Mouse (Mus musculus): Measurements from ENCODE around the gene Ube2h. TPM values are rescaled to one million over a fixed set of nuclear protein-coding genes. Genes with fewer than 3 reads are reported as not detected.

Ube2h gene
- total RNA-seq, 2 experiments from 2014 or later, result 26.8 to 36.9 TPM

DNA sequence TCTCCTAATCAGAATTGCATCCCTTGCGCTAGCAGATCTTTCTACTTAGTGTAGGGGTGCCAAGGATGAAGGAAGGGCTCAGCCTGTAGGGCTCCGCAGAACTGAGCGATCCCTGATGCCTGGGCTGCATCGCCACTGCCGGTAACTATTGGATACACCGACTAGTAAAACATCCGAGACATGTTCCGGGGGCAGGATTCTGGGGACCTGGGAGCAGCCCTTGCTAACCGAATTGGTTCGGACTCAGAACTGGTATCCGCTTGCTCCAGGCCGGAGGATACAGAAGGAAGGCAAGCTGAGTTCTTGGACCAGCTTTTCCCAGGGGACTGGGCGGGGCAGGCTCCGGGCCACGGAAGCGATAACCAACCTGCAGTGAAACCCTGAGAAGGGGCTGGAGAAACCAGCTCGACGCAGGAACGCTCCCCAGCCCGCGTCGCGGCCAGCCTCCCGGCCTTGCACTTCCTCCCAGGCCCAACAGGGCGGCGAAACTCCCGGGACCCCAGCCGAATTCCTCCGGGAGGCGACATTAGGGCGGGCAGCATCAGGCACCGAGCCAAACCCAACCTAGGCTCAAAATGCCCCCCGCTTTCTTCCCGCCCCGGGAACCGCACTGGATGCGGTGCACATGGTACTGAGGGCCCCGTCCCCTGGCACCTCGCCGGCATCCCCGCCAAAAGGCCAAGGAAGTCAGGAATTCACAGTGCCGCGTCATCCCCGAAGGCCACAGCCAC lies 131.4 kb downstream of the Ube2h start:
- no peak for ATAC-seq (replicated peaks; ENCODE audit: low FRiP score, poor library complexity, severe bottlenecking)

DNA sequence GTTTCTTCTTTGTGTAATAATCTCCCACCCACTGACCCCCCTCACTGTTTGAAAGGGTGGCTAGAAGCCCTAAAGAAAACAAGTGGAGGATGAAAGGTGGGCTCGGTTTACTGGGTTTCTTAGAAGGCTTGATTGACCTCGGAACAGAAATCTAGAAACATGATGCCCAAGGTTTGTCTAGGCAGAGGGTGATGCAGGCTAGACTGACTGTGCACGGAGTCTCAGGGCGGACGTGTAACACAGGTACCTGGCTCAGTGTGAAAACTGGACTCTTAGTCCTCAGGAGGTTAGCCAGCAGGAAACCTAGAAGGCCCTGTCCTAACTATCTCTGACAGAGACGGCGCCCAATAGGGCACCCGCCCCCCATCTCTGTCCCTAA lies 131.9 kb downstream of the Ube2h start:
- ATAC-seq (replicated peaks; ENCODE audit: low FRiP score, poor library complexity, severe bottlenecking), result no peak

DNA sequence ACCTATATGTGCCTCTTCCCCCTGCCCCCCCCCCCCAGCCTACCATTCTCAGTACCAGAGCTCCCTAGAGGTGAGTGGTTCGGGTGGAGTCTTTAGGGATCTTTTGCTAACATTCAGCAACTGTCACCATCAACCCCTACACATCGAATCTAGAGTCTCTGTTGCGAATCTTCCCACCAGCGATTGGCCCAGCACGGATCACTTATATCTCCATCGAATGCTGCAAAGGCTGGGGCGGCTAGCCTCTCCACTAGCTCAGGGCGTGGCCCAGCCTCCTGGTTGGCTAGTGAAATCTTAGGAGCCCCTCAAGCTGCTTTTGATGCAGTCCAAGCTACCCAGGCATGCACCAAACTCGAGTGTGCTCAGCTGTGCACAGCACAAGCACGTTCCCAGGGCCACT lies 132.4 kb downstream of the Ube2h start:
- ATAC-seq (replicated peaks; ENCODE audit: low FRiP score, poor library complexity, severe bottlenecking), result no peak

DNA sequence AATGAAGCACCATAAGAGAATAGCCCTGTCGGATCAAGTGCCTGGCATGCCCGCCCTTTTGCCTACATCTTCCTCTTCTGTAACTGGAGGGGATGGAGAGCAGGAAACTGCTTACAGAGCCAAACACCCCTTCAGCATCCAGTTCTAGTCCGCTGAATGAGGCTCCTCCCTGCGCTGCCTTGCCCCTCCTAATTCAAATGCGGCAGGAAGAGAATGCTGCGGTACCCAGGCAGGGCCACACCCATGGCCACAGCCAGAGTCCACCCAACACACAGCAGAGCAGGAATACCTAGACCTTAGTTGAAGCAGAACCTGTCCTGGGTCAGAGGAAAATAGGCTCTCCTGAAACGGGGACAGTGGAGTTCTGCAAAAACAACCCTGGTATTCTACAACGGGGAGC lies 133.1 kb downstream of the Ube2h start:
- ATAC-seq (replicated peaks; ENCODE audit: low FRiP score, poor library complexity, severe bottlenecking), result no peak

DNA sequence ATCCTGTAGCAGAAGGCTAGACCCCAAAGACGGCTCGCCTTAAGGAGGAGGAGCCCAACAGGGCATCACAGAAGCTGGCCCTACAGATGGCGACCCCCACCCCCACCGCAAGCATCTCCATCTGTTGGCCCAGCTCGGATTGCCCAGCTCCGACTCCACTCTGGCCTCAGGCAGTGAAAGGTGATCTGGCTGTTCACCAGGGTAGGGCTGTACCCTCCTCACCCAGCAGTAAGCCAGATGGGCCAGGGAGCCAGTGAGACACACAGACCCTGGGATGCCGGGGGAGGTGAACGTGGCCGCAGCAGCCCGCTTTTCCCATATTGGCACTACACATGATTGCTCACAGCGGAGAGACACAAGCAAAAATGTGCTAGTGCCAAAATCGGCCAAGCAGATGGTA lies 135.2 kb downstream of the Ube2h start:
- no peak for ATAC-seq (replicated peaks; ENCODE audit: low FRiP score, poor library complexity, severe bottlenecking)

DNA sequence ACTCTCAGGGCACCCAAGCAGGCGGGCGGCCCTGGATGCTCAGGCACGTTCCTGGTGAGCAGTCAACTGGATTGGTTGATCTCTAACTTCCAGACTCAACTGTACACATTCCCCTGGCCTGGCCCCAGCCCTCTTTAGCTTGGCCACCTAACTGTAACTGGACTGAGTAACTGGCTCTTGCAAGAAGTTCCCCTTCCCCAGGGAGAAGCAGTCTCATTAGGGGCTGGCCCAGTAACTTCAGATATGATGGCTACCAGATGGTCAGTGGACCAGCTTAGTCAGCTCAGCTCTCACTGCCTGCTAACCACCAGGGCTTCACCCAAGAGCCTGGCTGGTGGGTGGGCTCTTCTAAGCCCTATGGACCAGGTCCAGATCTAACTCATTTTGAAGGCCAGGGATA lies 136.1 kb downstream of the Ube2h start:
- no peak for ATAC-seq (replicated peaks; ENCODE audit: low FRiP score, poor library complexity, severe bottlenecking)

DNA sequence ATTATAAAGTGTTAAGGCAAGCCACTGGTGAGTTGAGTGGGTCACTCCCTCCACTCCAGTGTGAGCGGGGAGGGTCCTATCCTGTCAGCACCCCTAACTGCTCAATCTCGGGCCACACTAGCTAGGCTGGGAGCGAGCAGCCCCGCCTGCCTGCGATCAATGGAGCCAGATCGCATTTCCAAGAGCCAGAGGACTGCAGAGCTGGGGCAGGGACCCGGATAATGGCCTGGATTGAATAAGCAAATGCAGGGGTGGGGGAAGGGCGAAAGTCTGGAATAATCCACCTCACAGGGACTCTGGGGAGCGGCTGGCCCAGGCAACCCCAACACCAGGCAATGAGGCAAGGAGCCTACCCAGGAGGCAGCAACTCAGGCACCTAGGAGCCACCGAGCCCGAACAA lies 137.1 kb downstream of the Ube2h start:
- no peak for ATAC-seq (replicated peaks; ENCODE audit: low FRiP score, poor library complexity, severe bottlenecking)

DNA sequence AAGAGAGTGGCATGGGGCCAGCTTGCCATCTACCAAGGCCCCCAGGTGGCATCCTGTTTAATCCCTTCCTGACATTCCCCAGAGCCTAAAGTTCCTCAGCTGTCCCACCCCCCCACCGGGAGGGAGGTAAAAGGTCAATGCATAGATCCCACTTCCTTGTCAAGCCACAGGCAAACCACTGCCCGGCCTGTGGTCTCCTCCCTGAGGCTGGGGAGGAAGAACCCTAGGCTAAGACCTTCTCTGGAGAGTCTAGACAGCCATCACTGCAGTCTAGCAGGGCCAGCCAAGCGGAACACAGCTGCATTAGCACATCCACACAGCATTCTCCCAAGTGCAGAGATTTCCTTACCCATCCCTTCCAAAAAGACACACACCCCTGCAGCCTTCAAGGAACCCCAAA lies 138.0 kb downstream of the Ube2h start:
- no peak for ATAC-seq (replicated peaks; ENCODE audit: low FRiP score, poor library complexity, severe bottlenecking)

DNA sequence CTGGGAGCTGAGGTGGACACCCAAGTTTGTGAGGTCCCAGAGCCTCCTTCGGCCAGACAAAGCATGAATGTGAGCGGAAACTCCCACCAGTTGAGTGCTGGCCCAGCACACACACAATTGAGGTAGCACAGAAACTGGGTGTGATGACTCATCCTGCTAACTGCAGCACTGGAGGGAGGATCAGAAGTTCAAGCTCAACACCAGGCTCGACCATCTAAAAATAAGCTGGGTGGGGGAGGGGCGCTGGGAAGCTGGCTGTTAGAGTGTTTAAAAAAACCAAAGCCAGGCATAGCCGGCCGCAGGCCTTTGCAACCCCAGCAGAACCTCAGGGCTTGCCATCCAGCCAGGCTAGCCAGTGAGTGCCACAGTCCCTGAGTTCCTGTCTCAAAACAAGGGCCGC lies 142.2 kb downstream of the Ube2h start:
- ATAC-seq (replicated peaks; ENCODE audit: low FRiP score, poor library complexity, severe bottlenecking), result no peak

DNA sequence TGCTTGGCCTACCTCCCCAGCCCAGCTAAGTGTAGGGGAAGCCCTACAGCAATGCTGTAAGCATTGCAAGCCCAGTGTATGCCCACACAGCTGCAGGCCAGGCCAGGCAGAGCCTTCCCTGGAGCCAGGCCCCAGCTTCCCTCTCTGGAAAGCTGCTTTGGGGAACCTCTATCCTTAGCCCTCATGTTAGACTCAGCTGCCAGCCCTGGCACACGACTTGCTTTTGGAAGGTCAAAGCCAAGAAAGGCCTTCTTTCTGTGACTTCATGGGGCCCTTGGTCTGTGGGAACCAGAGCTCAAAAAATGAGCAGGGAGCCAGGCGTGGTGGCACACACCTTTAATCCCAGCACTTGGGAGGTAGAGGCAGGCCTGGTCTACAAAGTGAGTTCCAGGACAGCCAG lies 142.7 kb downstream of the Ube2h start:
- ATAC-seq (replicated peaks; ENCODE audit: low FRiP score, poor library complexity, severe bottlenecking), result no peak

Other genes with a start within 250 kb of the Ube2h start
- 8.4 and 21.6 TPM in 2 replicates for gene Zc3hc1, start 86.5 kb upstream of the Ube2h start, total RNA-seq (2015; ENCODE audit: low replicate concordance)
- gene Zc3hc1, start 86.5 kb upstream of the Ube2h start, total RNA-seq (2017; ENCODE audit: low replicate concordance), result 9.1 and 13.9 TPM in 2 replicates
- gene Klhdc10, start 97.3 kb upstream of the Ube2h start, total RNA-seq (2015; ENCODE audit: low replicate concordance), result 15.5 and 15.9 TPM in 2 replicates
- gene Klhdc10, start 97.3 kb upstream of the Ube2h start, total RNA-seq (2017; ENCODE audit: low replicate concordance), result 18.1 and 23.1 TPM in 2 replicates
- 54.5 and 55.5 TPM in 2 replicates for gene Tmem209, start 205.2 kb upstream of the Ube2h start, total RNA-seq (2015; ENCODE audit: low replicate concordance)
- 47.7 and 61.2 TPM in 2 replicates for gene Tmem209, start 205.2 kb upstream of the Ube2h start, total RNA-seq (2017; ENCODE audit: low replicate concordance)
- gene Ssmem1, start 205.3 kb upstream of the Ube2h start, total RNA-seq (2015; ENCODE audit: low replicate concordance), result not detected in 2 replicates
- gene Ssmem1, start 205.3 kb upstream of the Ube2h start, total RNA-seq (2017; ENCODE audit: low replicate concordance), result not detected in 2 replicates
- gene Cpa2, start 237.0 kb upstream of the Ube2h start, total RNA-seq (2015; ENCODE audit: low replicate concordance), result not detected in 2 replicates
- gene Cpa2, start 237.0 kb upstream of the Ube2h start, total RNA-seq (2017; ENCODE audit: low replicate concordance), result not detected in 2 replicates

Data from erythroid progenitor cell, adult 5-6 weeks (primary cell).